In the genomic region with DNA sequence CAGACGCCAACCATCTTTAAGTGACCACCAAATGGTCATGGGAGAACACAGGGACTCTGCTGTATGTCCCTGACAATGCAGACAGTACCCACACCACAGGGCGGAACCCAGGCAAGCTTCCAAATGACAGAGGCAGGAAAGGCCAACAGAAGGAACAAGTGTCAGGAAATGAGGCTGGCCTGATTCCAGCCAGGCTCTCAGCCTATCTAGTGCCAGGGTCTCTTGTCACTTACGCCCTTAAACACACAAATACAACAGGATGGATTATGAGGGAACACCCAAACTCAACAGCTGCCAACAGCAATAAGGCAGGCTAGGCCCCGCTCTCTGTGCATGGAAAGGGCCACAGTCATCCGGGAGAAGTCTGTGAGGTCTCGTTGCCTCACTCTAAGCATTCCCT, we compare ENCODE assay signal across 8 mouse cellular contexts. TPM values are rescaled to one million over a fixed set of nuclear protein-coding genes. Genes with fewer than 3 reads are reported as not detected.
DNase-seq lines count a peak whose midpoint lies in the region; ATAC-seq and TF ChIP-seq lines count a peak whose summit lies in the region.

No protein-coding gene starts in this region.

- H3K9me3 ChIP-seq in megakaryocyte, embryonic 14.5 days = 0 out of 2 replicates have a peak, but pooled peaks cover 5% of the 10 kb centered on the region
- H3K9me3 ChIP-seq in heart, embryonic 13.5 days = no peaks in the 10 kb centered on the region
- H3K9me3 ChIP-seq in stomach, postnatal 0 days (ENCODE audit: control insufficient read depth, low read length) = no peaks in the 10 kb centered on the region

- DNase-seq in cerebellum, adult 18-20 months = peak; percentile 73 to 78
- DNase-seq in kidney, postnatal 14 days = peak; percentile 90
- peak; percentile 70 for DNase-seq in stomach, postnatal 0 days (ENCODE audit: low spot score)
- DNase-seq in natural killer cell, adult 2 months (ENCODE audit: low spot score in 2 of 2) = no peak

- H3K27me3 ChIP-seq in megakaryocyte, embryonic 14.5 days (replicated peaks) = no peaks in the 10 kb centered on the region
- no peaks in the 10 kb centered on the region for H3K27me3 ChIP-seq in heart, embryonic 13.5 days (replicated peaks)
- no peaks in the 10 kb centered on the region for H3K27me3 ChIP-seq in stomach, postnatal 0 days (ENCODE audit: control insufficient read depth, insufficient read depth, low read length)

- peaks cover 100% of the 10 kb centered on the region for H3K4me1 ChIP-seq in megakaryocyte, embryonic 14.5 days
- H3K4me1 ChIP-seq in heart, embryonic 13.5 days = peaks cover 91% of the 10 kb centered on the region
- peaks cover 24% of the 10 kb centered on the region for H3K4me1 ChIP-seq in stomach, postnatal 0 days (replicated peaks; ENCODE audit: control insufficient read depth, insufficient read depth)

- H3K4me2 ChIP-seq in heart, embryonic 13.5 days = peak overlapping the region; percentile 17
- H3K4me2 ChIP-seq in stomach, postnatal 0 days (replicated peaks; ENCODE audit: low read depth) = no peak overlapping the region

- no peak for TF ChIP-seq CTCF in stomach, postnatal 0 days (IDR thresholded peaks at IDR 0.05; ENCODE audit: low read depth)

- peak overlapping the region; percentile 48 for H3K4me3 ChIP-seq in megakaryocyte, embryonic 14.5 days (replicated peaks)
- no peak overlapping the region for H3K4me3 ChIP-seq in heart, embryonic 13.5 days
- no peak overlapping the region for H3K4me3 ChIP-seq in stomach, postnatal 0 days (ENCODE audit: low read depth, low read length)

- peak overlapping the region; percentile 1; the same call in 1 of the 2 replicates for H3K9ac ChIP-seq in heart, embryonic 13.5 days
- H3K9ac ChIP-seq in stomach, postnatal 0 days (ENCODE audit: low read length) = no peak overlapping the region

- WGBS in heart, embryonic 13.5 days = 30% methylated on average over 6 of the region's 6 CpGs
- 40% methylated on average over 6 of the region's 6 CpGs for WGBS in stomach, postnatal 0 days

- no peak for ATAC-seq in megakaryocyte, adult 5-6 weeks (ENCODE audit: poor library complexity, severe bottlenecking)
- ATAC-seq in heart, embryonic 13.5 days (ENCODE audit: extremely low read depth, insufficient number of reproducible peaks, low FRiP score, low TSS enrichment) = peak; percentile 60
- peak; percentile 63 for ATAC-seq in stomach, postnatal 0 days (ENCODE audit: low FRiP score, low TSS enrichment)
- no peak for ATAC-seq in frontal cortex, adult (ENCODE audit: low TSS enrichment)

- no peak for TF ChIP-seq EP300 in stomach, postnatal 0 days (optimal IDR thresholded peaks at IDR 0.05)

- peaks cover 67% of the 10 kb centered on the region for H3K36me3 ChIP-seq in megakaryocyte, embryonic 14.5 days (replicated peaks; ENCODE audit: low read length)
- peaks cover 13% of the 10 kb centered on the region for H3K36me3 ChIP-seq in heart, embryonic 13.5 days
- H3K36me3 ChIP-seq in stomach, postnatal 0 days (ENCODE audit: control insufficient read depth, insufficient read depth, low read length) = peaks cover under 1% of the 10 kb centered on the region; the same call in 1 of the 2 replicates

- peak overlapping the region; percentile 84 for H3K27ac ChIP-seq in heart, embryonic 13.5 days (replicated peaks)
- H3K27ac ChIP-seq in stomach, postnatal 0 days (replicated peaks) = peak overlapping the region; percentile 76

RNA-seq across cellular contexts. Expression of a gene that starts 57.8 kb away (rescaled TPM):
- 31.5 and 38.7 TPM in 2 replicates for polyA plus RNA-seq in megakaryocyte, embryonic 14.5 days (2012; ENCODE audit: insufficient read depth, low replicate concordance)
- total RNA-seq in megakaryocyte, adult 5-6 weeks (2015) = 41.5 and 42.9 TPM in 2 replicates
- 12.4 and 13.3 TPM in 2 replicates for total RNA-seq in megakaryocyte, adult 5-6 weeks (2017)
- polyA plus RNA-seq in heart, embryonic 13.5 days (2015; fragmentation: Nextera tagmentation; extraction: Ambion mirVana) = 10.1 and 10.2 TPM in 2 replicates
- 9.7 and 10.8 TPM in 2 replicates for polyA plus RNA-seq in stomach, postnatal 0 days (2015; fragmentation: Nextera tagmentation; extraction: Ambion mirVana)

Comparison
In these comparisons a context has a peak if more than half of its experiments do, and no peak if none do; other contexts are left out.
1. ATAC-seq: peak in heart, embryonic 13.5 days (single experiment) and stomach, postnatal 0 days (single experiment); none in megakaryocyte, adult 5-6 weeks (single experiment) and frontal cortex, adult (single experiment).
2. DNase-seq: peak in cerebellum, adult 18-20 months (2 of 2), kidney, postnatal 14 days (single experiment) and stomach, postnatal 0 days (single experiment); none in natural killer cell, adult 2 months (0 of 2).